Mouse (Mus musculus) lung, adult 2 months (tissue): ENCODE results near the gene Prkrip1. TPM values are rescaled to one million over a fixed set of nuclear protein-coding genes. Genes with fewer than 3 reads are reported as not detected.
"Not testable (repeated sequence)": the region's sequence is repeated elsewhere in the genome, so short reads cannot be mapped to it uniquely, and the experiment has no call there.

ENCODE experiments used
- DNase-seq: peaks from one replicate; pipeline ENCODE4 v3.0.0; 2022
- H3K4me1 ChIP-seq: fragments of 200-500 bp; 2 replicates; pipeline ENCODE4 v1.6.1; 2011; ENCODE audit warnings: low read length; ENCODE audit not compliant: control insufficient read depth, insufficient read depth
- H3K4me3 ChIP-seq: fragments of 200-500 bp; replicated peaks from 2 replicates; pipeline ENCODE3; 2011; ENCODE audit warnings: low read depth, mild to moderate bottlenecking, control low read depth, low read length; ENCODE audit errors: extremely low read depth
- CTCF ChIP-seq: fragments of 200-500 bp; IDR thresholded peaks from 2 replicates; pipeline ENCODE4 v1.5.1; 2011; ENCODE audit warnings: mild to moderate bottlenecking, low read length, control low read depth; ENCODE audit not compliant: insufficient read depth
- POLR2A ChIP-seq: fragments of 200-500 bp; IDR thresholded peaks from 2 replicates; pipeline ENCODE4 v1.6.1; 2011; ENCODE audit warnings: low read depth, mild to moderate bottlenecking, control low read depth, low read length, borderline replicate concordance; ENCODE audit errors: extremely low read depth
- WGBS: fragments of 180-500 bp; shearing (Covaris S2); methylation state at CpG from one replicate; pipeline ENCODE4 v1.1.7; 2018; 5-methylcytosine and 5-hydroxymethylcytosine counted together
- polyA plus RNA-seq: library from polyadenylated mRNA; depleted of rRNA; stranded (reverse); fragments of >200 nt; gene quantifications from 2 replicates; pipeline ENCODE4 v1.2.3, GENCODE M21; 2012

Prkrip1 gene
- polyA plus RNA-seq, 1 experiment = 11.0 TPM

- Histone ChIP-seq H3K4me1 (no peaks in the 10 kb centered on the region), H3K4me3 (no peak overlapping the region)
- TF ChIP-seq POLR2A = no peak
- no peak for TF ChIP-seq CTCF
- DNase-seq = no peak
- WGBS = 53% methylated on average over 5 of the region's 5 CpGs
These were observed 15.0 kb upstream of the Prkrip1 start for GRCm38 (mm10) chr5:136213716-136214115.

GRCm38 (mm10) chr5:136212716-136213115 lies 14.0 kb upstream of the Prkrip1 start:
- WGBS = 84% methylated on average over 11 of the region's 11 CpGs
- DNase-seq = no peak
- no peak overlapping the region for H3K4me3 ChIP-seq
- TF ChIP-seq POLR2A (no peak), CTCF (no peak)
- H3K4me1 ChIP-seq = no peaks in the 10 kb centered on the region

- not testable (repeated sequence) for DNase-seq, H3K4me1 ChIP-seq, H3K4me3 ChIP-seq
- 84% methylated on average over 14 of the region's 14 CpGs for WGBS
These were observed 12.8 kb upstream of the Prkrip1 start for GRCm38 (mm10) chr5:136211341-136212102.

- no peak for TF ChIP-seq CTCF
- no peak for TF ChIP-seq POLR2A
- H3K4me3 ChIP-seq = no peak overlapping the region
- WGBS = 60% methylated on average over 5 of the region's 5 CpGs
These were observed 11.8 kb upstream of the Prkrip1 start for GRCm38 (mm10) chr5:136210549-136210948.

GRCm38 (mm10) chr5:136201832-136202231 lies 3.1 kb upstream of the Prkrip1 start:
- peak; percentile 88 for TF ChIP-seq CTCF
- no peak for TF ChIP-seq POLR2A
- DNase-seq = peak; percentile 59
- 29% methylated on average over 7 of the region's 7 CpGs for WGBS
- Histone ChIP-seq H3K4me1 (peaks cover 8% of the 10 kb centered on the region; the same call in 1 of the 2 replicates), H3K4me3 (no peak overlapping the region)

More at GRCm38 (mm10) chr5:136210549-136210948, 11.8 kb upstream of the Prkrip1 start:
- H3K4me1 ChIP-seq = no peaks in the 10 kb centered on the region
- no peak for DNase-seq

- DNase-seq = no peak
- 32% methylated on average over 11 of the region's 11 CpGs for WGBS
- H3K4me1 ChIP-seq = peaks cover 8% of the 10 kb centered on the region; the same call in 1 of the 2 replicates
- TF ChIP-seq CTCF = no peak
- no peak for TF ChIP-seq POLR2A
- no peak overlapping the region for H3K4me3 ChIP-seq
These were observed 763 bp upstream of the Prkrip1 start for GRCm38 (mm10) chr5:136199526-136199925.

GRCm38 (mm10) chr5:136191870-136192269 lies 6.9 kb downstream of the Prkrip1 start:
- no peak for DNase-seq
- Histone ChIP-seq H3K4me1 (no peaks in the 10 kb centered on the region), H3K4me3 (no peak overlapping the region)
- TF ChIP-seq POLR2A (no peak), CTCF (no peak)
- 85% methylated on average over 7 of the region's 7 CpGs for WGBS

GRCm38 (mm10) chr5:136186723-136187122 lies 12.0 kb downstream of the Prkrip1 start:
- no peaks in the 10 kb centered on the region for H3K4me1 ChIP-seq
- 30% methylated on average over 4 of the region's 4 CpGs for WGBS
- DNase-seq = peak; percentile 59
- TF ChIP-seq CTCF (peak; percentile 93), POLR2A (no peak)
- no peak overlapping the region for H3K4me3 ChIP-seq

- Histone ChIP-seq H3K4me3 (no peak overlapping the region), H3K4me1 (no peaks in the 10 kb centered on the region; the same call in 1 of the 2 replicates)
- WGBS = 85% methylated on average over 7 of the region's 7 CpGs
- no peak for DNase-seq
- TF ChIP-seq POLR2A (no peak), CTCF (no peak)
These were observed 15.0 kb downstream of the Prkrip1 start for GRCm38 (mm10) chr5:136183766-136184165.

- DNase-seq = no peak
- TF ChIP-seq CTCF = no peak
- no peak for TF ChIP-seq POLR2A
- WGBS = 85% methylated on average over 4 of the region's 4 CpGs
- Histone ChIP-seq H3K4me1 (peaks cover 3% of the 10 kb centered on the region; the same call in 1 of the 2 replicates), H3K4me3 (no peak overlapping the region)
These were observed 15.9 kb downstream of the Prkrip1 start for GRCm38 (mm10) chr5:136182830-136183229.
